Mouse (Mus musculus) heart, adult 2 months (tissue): Measurements from ENCODE around the gene Gmppa.

Source experiments
- CTCF ChIP-seq: fragments of 200-600 bp; IDR thresholded peaks from 2 replicates; pipeline ENCODE4 v1.8.1; 2022; ENCODE audit warnings: antibody characterized with exemption, mild to moderate bottlenecking, moderate library complexity
- EP300 ChIP-seq: fragments of 200-500 bp; IDR thresholded peaks from 2 replicates; pipeline ENCODE4 v1.6.1; 2011; ENCODE audit warnings: low read depth, low read length, control low read depth; ENCODE audit not compliant: insufficient read depth
- POLR2A ChIP-seq: fragments of 200-500 bp; IDR thresholded peaks from 2 replicates; pipeline ENCODE4 v1.6.1; 2011; ENCODE audit warnings: mild to moderate bottlenecking, low read depth, low read length, control low read depth; ENCODE audit not compliant: insufficient read depth

DNA sequence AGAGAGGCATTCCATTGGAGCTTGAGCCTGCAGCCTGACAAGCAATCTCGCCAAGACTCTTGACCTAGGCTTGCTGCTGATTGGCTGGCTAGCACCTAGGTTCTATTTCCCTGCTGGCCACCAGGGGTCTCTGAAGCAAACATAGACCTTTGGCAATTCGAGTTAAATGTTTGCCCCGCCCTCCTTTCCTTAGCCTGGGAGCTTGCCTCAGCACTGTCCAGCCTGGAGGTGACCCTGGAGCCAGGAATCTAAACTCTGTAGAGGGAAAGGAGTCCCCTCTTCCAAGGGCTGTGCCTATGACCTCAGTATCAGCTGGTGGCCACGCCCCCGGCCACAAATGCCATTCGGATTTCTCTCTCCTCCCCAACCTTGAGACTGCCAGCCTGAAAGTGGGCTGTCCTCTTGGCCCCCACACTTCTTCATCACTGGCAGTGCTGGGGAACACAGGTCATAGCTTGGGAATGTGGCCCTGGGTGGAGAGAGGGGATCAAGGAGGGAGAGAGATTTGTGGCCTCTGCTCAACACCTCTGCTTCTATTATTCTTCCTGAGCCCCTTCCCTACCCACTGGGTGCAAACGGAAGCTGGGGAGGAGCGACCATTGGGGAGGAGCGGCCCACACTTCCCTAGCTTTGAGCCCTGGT, 36.8 kb upstream of the Gmppa start:
- peak; percentile 89 for TF ChIP-seq CTCF
- peak; percentile 55; the same call in 1 of the 2 replicates for TF ChIP-seq POLR2A
- peak; percentile 71; the same call in 1 of the 2 replicates for TF ChIP-seq EP300
